Mouse (Mus musculus): ENCODE data around the gene Gprc5b. TPM values are rescaled to one million over a fixed set of nuclear protein-coding genes. Genes with fewer than 3 reads are reported as not detected.

Gene Gprc5b
- polyA plus RNA-seq, 1 experiment from 2014 or later = 3.0 TPM

Other genes starting within 250 kb of the Gprc5b start
- gene Iqck, start 139.5 kb downstream of the Gprc5b start, polyA plus RNA-seq (2016; fragmentation: Nextera tagmentation; extraction: Ambion mirVana) = 0.90 and 1.6 TPM in 2 replicates
- 61.8 and 88.1 TPM in 2 replicates for gene Knop1, start 139.0 kb downstream of the Gprc5b start, polyA plus RNA-seq (2016; fragmentation: Nextera tagmentation; extraction: Ambion mirVana)
- not detected in 2 replicates for gene Gpr139, start 189.4 kb upstream of the Gprc5b start, polyA plus RNA-seq (2016; fragmentation: Nextera tagmentation; extraction: Ambion mirVana)

Data from heart, embryonic 10.5 days (tissue).